Mouse (Mus musculus): ENCODE measurements around the gene Lgi2. TPM values are rescaled to one million over a fixed set of nuclear protein-coding genes. Genes with fewer than 3 reads are reported as not detected.

The Lgi2 gene
- polyA plus RNA-seq (2015; fragmentation: Nextera tagmentation; extraction: Ambion mirVana): 4.3 and 5.6 TPM in 2 replicates

DNA sequence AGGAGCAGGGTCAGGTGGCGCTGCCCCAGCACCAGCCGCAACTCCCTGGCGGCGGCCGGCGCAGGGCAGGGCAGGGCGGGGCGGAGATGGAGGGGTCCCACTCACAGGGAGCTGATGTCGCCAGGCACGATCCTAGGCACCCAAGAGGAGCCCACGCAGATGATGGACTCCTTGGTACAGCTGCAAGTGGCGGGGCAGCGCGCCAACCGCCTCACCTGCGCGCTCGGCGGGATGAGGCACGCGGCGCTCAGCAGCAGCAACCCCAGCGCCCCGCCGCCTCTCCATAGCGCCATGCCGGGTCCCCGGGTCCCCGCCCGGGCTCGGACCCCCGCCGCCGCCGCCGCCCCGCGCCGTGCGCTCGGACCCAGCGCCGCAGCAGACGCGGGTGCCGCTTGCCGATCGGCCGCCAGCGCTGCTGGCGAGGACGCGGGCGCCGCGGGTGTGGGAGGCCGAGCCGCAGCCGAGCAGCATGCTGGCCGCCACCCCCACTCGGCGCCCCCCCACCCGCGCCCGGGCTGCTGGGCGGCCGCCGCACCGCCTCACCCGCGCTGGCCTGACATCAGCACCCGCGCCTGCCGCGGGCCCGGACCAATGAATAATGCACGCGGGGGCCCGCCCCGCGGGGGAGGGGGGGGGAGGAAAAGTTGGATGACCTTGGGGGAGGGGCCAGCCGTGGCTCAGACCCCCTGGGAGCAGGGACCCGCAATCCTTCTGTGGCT, at the start of gene Lgi2:
Gene Lgi2 (minus strand): TSS at position 650 of the 719 bp plus-strand sequence.
- Histone ChIP-seq H3K9me3 (replicated peaks; ENCODE audit: control insufficient read depth, low read length, poor library complexity, severe bottlenecking) (no peaks in the 10 kb centered on the region), H3K27me3 (ENCODE audit: control insufficient read depth, insufficient read depth, low read depth, low read length) (no peaks in the 10 kb centered on the region), H3K4me3 (ENCODE audit: low read depth, low read length) (peak within 1 kb of the TSS; percentile 74), H3K27ac (ENCODE audit: low read length) (no peak within 1 kb of the TSS), H3K36me3 (ENCODE audit: control insufficient read depth, insufficient read depth, low read length) (no peaks in the 10 kb centered on the region), H3K9ac (ENCODE audit: low read depth, low read length) (peak within 1 kb of the TSS; percentile 83), H3K4me2 (ENCODE audit: low read length) (peak within 1 kb of the TSS; percentile 87), H3K4me1 (ENCODE audit: control insufficient read depth, insufficient read depth, low read length) (peaks cover 12% of the 10 kb centered on the region; the same call in 1 of the 2 replicates)
- WGBS: under 1% methylated on average over 40 of the region's 83 CpGs
- ATAC-seq: peak; percentile 88

DNA sequence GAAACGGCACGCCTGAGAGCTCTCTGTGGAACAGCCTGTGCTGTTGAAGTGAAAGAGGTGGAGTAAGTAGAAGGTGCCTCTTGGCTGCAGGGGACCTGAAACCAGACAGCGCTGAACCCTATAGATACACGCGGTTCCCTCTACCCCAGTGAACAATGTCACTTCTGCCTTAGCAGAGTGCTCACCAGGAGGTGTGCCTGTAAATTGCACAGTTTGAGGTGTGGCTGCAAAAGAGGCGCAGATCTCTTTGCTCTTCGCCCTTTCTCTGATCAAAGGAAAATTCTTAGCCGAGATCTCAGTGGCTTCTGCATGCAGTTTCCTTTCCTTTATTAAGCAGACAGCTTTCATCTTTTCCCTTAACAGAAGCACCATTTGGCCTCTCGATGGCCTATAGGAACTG, 49.2 kb upstream of the Lgi2 start:
- H3K36me3 ChIP-seq (ENCODE audit: control insufficient read depth, insufficient read depth, low read length): no peaks in the 10 kb centered on the region
- no peak overlapping the region for H3K4me2 ChIP-seq (ENCODE audit: low read length)
- no peak overlapping the region for H3K4me3 ChIP-seq (ENCODE audit: low read depth, low read length)
- no peak overlapping the region for H3K27ac ChIP-seq (ENCODE audit: low read length)
- ATAC-seq: no peak; the same call in 1 of the 2 replicates
- no peaks in the 10 kb centered on the region for H3K9me3 ChIP-seq (replicated peaks; ENCODE audit: control insufficient read depth, low read length, poor library complexity, severe bottlenecking)
- peaks cover 21% of the 10 kb centered on the region for H3K4me1 ChIP-seq (ENCODE audit: control insufficient read depth, insufficient read depth, low read length)
- no peak overlapping the region for H3K9ac ChIP-seq (ENCODE audit: low read depth, low read length)
- WGBS: 53% methylated on average over 9 of the region's 9 CpGs
- no peaks in the 10 kb centered on the region for H3K27me3 ChIP-seq (ENCODE audit: control insufficient read depth, insufficient read depth, low read depth, low read length)

DNA sequence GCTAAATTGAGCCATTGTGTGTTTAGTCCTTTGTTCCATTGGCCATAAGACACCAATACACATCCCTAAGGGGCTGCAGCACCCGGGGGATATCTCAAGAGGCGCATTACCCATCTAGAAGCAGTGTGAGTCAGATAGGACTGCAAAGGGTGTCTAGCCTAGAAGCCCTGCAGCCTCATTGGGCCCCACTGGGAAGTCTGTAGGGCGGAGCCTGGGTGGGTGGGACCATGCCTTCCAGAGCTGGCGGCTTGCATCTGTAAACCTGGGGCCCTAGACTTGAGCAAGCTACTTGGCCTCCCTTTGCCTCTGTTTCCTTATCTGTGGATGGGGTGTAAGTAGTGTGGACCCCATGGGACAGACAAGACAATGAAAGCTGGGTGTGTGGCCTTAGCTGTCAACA, 48.4 kb upstream of the Lgi2 start:
- no peaks in the 10 kb centered on the region for H3K36me3 ChIP-seq (ENCODE audit: control insufficient read depth, insufficient read depth, low read length)
- no peaks in the 10 kb centered on the region for H3K9me3 ChIP-seq (replicated peaks; ENCODE audit: control insufficient read depth, low read length, poor library complexity, severe bottlenecking)
- no peak overlapping the region for H3K4me3 ChIP-seq (ENCODE audit: low read depth, low read length)
- H3K27me3 ChIP-seq (ENCODE audit: control insufficient read depth, insufficient read depth, low read depth, low read length): no peaks in the 10 kb centered on the region
- 82% methylated on average over 4 of the region's 4 CpGs for WGBS
- H3K4me2 ChIP-seq (ENCODE audit: low read length): no peak overlapping the region
- no peak overlapping the region for H3K27ac ChIP-seq (ENCODE audit: low read length)
- peaks cover 21% of the 10 kb centered on the region for H3K4me1 ChIP-seq (ENCODE audit: control insufficient read depth, insufficient read depth, low read length)
- no peak for ATAC-seq
- H3K9ac ChIP-seq (ENCODE audit: low read depth, low read length): no peak overlapping the region

DNA sequence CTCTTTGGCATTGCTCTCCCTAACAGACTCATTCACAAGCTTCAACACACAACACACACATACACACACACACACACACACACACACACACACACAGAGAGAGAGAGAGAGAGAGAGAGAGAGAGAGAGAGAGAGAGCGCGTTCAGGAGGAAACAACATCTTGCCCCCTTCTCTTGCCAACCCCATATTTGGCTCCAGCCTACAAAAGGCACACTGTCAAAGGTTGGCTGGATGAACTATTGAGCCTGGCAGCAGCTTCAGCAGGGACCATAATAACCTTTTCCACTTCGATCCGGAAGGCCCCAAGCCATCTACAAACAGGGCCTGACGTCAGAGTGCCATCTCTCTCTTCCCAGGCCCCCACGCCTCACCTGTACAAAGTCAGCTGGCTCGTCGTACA, 46.5 kb upstream of the Lgi2 start:
- H3K27ac ChIP-seq (ENCODE audit: low read length): no peak overlapping the region
- WGBS: 89% methylated on average over 6 of the region's 8 CpGs
- H3K27me3 ChIP-seq (ENCODE audit: control insufficient read depth, insufficient read depth, low read depth, low read length): no peaks in the 10 kb centered on the region
- no peak for ATAC-seq
- H3K4me2 ChIP-seq (ENCODE audit: low read length): no peak overlapping the region
- H3K9ac ChIP-seq (ENCODE audit: low read depth, low read length): no peak overlapping the region
- no peaks in the 10 kb centered on the region for H3K9me3 ChIP-seq (replicated peaks; ENCODE audit: control insufficient read depth, low read length, poor library complexity, severe bottlenecking)
- peaks cover 12% of the 10 kb centered on the region for H3K4me1 ChIP-seq (ENCODE audit: control insufficient read depth, insufficient read depth, low read length)
- no peak overlapping the region for H3K4me3 ChIP-seq (ENCODE audit: low read depth, low read length)
- no peaks in the 10 kb centered on the region for H3K36me3 ChIP-seq (ENCODE audit: control insufficient read depth, insufficient read depth, low read length)

DNA sequence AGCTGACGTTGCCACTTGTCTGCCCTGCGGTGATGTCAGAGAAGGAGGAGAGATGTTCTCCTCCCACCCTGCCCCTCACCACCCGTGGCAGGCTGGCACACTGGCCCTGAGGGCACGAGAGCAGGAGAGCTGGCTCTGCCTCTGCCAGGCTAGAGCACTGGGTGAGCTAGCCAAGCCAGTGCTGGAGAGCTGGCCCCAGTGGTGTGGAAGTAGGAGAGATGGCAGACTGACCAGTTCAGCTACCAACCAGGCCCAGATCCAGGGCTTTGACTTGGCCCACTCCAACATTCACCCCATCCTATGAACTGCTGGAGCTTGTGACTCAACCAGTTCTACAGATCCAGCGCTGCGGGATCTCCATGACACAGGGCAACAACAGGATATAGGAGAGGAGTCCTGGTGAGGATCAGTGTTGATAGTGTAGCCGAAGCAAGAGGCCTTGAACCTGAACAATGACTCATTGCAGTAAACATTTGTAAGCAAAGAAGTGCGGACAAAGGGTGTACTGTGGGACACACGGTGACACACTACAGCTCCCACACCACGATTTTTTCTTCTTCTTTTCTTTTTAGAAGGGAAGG, 45.1 kb upstream of the Lgi2 start:
- ATAC-seq: no peak
- Histone ChIP-seq H3K27ac (ENCODE audit: low read length) (no peak overlapping the region), H3K9ac (ENCODE audit: low read depth, low read length) (no peak overlapping the region), H3K9me3 (replicated peaks; ENCODE audit: control insufficient read depth, low read length, poor library complexity, severe bottlenecking) (no peaks in the 10 kb centered on the region; the same call in 1 of the 2 replicates), H3K36me3 (ENCODE audit: control insufficient read depth, insufficient read depth, low read length) (no peaks in the 10 kb centered on the region), H3K4me1 (ENCODE audit: control insufficient read depth, insufficient read depth, low read length) (peaks cover 3% of the 10 kb centered on the region; the same call in 1 of the 2 replicates), H3K4me3 (ENCODE audit: low read depth, low read length) (no peak overlapping the region), H3K4me2 (ENCODE audit: low read length) (no peak overlapping the region), H3K27me3 (ENCODE audit: control insufficient read depth, insufficient read depth, low read depth, low read length) (no peaks in the 10 kb centered on the region)
- WGBS: 74% methylated on average over 10 of the region's 10 CpGs

DNA sequence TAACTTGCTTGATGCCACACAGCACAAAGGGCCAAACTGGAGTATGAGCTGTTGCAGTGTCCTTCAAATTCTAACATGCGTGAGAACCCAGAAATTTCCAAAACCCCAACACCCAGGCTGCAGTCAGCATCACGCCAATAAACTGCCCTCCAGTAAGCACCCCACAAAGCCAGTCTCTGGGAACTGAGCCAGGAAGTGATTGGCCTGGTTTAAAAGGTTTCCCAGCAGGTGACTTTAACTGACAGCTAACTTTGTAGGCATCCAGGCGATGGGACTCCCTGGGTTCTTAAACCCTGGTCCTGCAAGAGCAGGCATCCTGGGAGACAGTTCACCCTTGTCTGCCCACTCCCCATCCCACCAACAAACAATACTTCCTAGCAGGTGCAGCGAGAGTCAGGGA, 44.0 kb upstream of the Lgi2 start:
- Histone ChIP-seq H3K9me3 (replicated peaks; ENCODE audit: control insufficient read depth, low read length, poor library complexity, severe bottlenecking) (no peaks in the 10 kb centered on the region; the same call in 1 of the 2 replicates), H3K4me2 (ENCODE audit: low read length) (no peak overlapping the region), H3K9ac (ENCODE audit: low read depth, low read length) (no peak overlapping the region), H3K27ac (ENCODE audit: low read length) (no peak overlapping the region), H3K4me1 (ENCODE audit: control insufficient read depth, insufficient read depth, low read length) (no peaks in the 10 kb centered on the region), H3K27me3 (ENCODE audit: control insufficient read depth, insufficient read depth, low read depth, low read length) (no peaks in the 10 kb centered on the region), H3K36me3 (ENCODE audit: control insufficient read depth, insufficient read depth, low read length) (no peaks in the 10 kb centered on the region), H3K4me3 (ENCODE audit: low read depth, low read length) (no peak overlapping the region)
- no peak for ATAC-seq
- WGBS: 32% methylated on average over 4 of the region's 4 CpGs

DNA sequence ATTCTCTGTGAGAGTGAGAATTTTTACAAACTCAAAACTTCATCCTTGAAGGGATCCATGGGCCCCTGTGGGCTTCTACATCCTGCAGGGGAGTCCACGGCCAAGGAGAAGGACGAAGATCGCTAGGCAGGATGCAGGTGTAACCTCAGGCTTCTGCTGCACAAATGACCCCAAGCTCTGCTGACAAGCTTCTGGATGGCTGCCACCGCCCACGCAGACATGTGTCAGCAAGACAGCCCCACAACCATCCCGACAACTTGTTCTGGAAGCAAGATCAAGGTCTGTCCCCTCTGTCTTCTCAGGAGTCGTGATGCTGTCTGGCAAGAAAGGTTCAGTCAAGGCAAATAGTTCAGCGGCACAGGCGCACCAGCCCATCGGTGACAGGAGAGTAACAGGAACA, 43.4 kb upstream of the Lgi2 start:
- H3K36me3 ChIP-seq (ENCODE audit: control insufficient read depth, insufficient read depth, low read length): no peaks in the 10 kb centered on the region
- no peak for ATAC-seq
- 83% methylated on average over 10 of the region's 10 CpGs for WGBS

DNA sequence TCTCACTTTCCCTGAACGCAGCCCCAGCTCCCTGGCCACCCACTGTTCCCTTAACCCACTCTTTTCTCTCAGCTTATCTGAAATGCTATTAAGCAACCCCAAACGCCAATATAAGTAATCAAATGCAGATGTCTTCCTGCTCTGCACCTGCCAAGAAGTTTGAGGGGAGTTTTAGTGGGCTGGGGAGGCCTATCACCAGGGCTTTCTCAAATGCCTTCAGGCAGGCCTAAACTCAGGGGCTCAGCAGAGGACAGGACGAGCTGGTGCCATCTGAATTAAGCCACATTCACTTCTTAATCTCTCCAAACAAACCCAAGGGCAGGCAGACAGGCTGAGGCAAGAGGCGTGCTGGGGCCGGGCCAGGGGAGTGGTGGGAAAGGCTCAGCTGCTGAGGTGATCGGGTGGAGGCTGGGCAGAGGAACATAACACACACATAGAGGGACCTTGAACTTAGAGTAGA, 38.4 kb upstream of the Lgi2 start:
- no peak for ATAC-seq
- Histone ChIP-seq H3K36me3 (ENCODE audit: control insufficient read depth, insufficient read depth, low read length) (no peaks in the 10 kb centered on the region), H3K9me3 (replicated peaks; ENCODE audit: control insufficient read depth, low read length, poor library complexity, severe bottlenecking) (no peaks in the 10 kb centered on the region; the same call in 1 of the 2 replicates), H3K27me3 (ENCODE audit: control insufficient read depth, insufficient read depth, low read depth, low read length) (no peaks in the 10 kb centered on the region), H3K4me3 (ENCODE audit: low read depth, low read length) (no peak overlapping the region), H3K27ac (ENCODE audit: low read length) (no peak overlapping the region), H3K4me2 (ENCODE audit: low read length) (no peak overlapping the region), H3K4me1 (ENCODE audit: control insufficient read depth, insufficient read depth, low read length) (no peaks in the 10 kb centered on the region), H3K9ac (ENCODE audit: low read depth, low read length) (no peak overlapping the region)
- WGBS: 41% methylated on average over 6 of the region's 6 CpGs

More for the DNA sequence above, 43.4 kb upstream of the Lgi2 start:
- H3K4me3 ChIP-seq (ENCODE audit: low read depth, low read length): no peak overlapping the region
- H3K27me3 ChIP-seq (ENCODE audit: control insufficient read depth, insufficient read depth, low read depth, low read length): no peaks in the 10 kb centered on the region
- H3K4me2 ChIP-seq (ENCODE audit: low read length): no peak overlapping the region
- no peaks in the 10 kb centered on the region for H3K4me1 ChIP-seq (ENCODE audit: control insufficient read depth, insufficient read depth, low read length)
- no peaks in the 10 kb centered on the region; the same call in 1 of the 2 replicates for H3K9me3 ChIP-seq (replicated peaks; ENCODE audit: control insufficient read depth, low read length, poor library complexity, severe bottlenecking)
- no peak overlapping the region for H3K27ac ChIP-seq (ENCODE audit: low read length)
- no peak overlapping the region for H3K9ac ChIP-seq (ENCODE audit: low read depth, low read length)

DNA sequence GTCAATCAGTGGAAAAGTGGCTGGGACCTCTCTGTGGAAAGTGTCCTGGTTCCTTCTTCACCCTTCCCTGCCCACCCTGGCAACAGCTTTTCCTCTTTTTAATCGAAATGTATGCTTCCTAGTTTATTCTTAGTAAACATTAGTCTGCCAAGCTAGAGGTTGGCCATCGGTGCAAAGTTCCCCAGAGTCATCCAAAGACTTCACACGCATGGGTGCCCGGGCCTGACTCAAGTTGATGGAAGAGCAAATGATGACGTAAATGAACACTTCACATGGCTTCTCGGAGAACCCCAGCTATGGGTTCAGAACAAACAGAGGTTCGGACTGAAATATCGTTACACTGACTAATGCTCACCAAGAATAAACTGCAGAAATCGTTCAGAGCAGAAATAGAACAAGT, 24.4 kb upstream of the Lgi2 start:
- H3K27me3 ChIP-seq (ENCODE audit: control insufficient read depth, insufficient read depth, low read depth, low read length): no peaks in the 10 kb centered on the region
- WGBS: 90% methylated on average over 9 of the region's 9 CpGs
- no peaks in the 10 kb centered on the region for H3K36me3 ChIP-seq (ENCODE audit: control insufficient read depth, insufficient read depth, low read length)
- no peak for ATAC-seq
- no peak overlapping the region for H3K27ac ChIP-seq (ENCODE audit: low read length)
- no peak overlapping the region for H3K9ac ChIP-seq (ENCODE audit: low read depth, low read length)
- H3K4me2 ChIP-seq (ENCODE audit: low read length): no peak overlapping the region
- no peak overlapping the region for H3K4me3 ChIP-seq (ENCODE audit: low read depth, low read length)
- no peaks in the 10 kb centered on the region for H3K4me1 ChIP-seq (ENCODE audit: control insufficient read depth, insufficient read depth, low read length)
- H3K9me3 ChIP-seq (replicated peaks; ENCODE audit: control insufficient read depth, low read length, poor library complexity, severe bottlenecking): no peaks in the 10 kb centered on the region
